Mouse (Mus musculus) kidney, embryonic 14.5 days (tissue): Measurements from ENCODE around the gene Tsga10ip. TPM values are rescaled to one million over a fixed set of nuclear protein-coding genes. Genes with fewer than 3 reads are reported as not detected.

Experiments
- ATAC-seq: fragments of 200-750 bp; cut with Nextera tagmentation; 2 replicates; pipeline ENCODE4 v1.8.0; 2017; ENCODE audit warnings: moderate number of reproducible peaks, mild to moderate bottlenecking, moderate TSS enrichment, moderate library complexity; ENCODE audit not compliant: low FRiP score, low TSS enrichment
- H3K27ac ChIP-seq: fragments of 300-500 bp; sonication (generic); 2 replicates; pipeline ENCODE4 v1.5.1; 2014; ENCODE audit warnings: low read depth, mild to moderate bottlenecking, low read length, moderate library complexity, mixed read lengths
- H3K27me3 ChIP-seq: fragments of 300-500 bp; sonication (generic); 2 replicates; pipeline ENCODE4 v1.6.1; 2014; ENCODE audit warnings: mild to moderate bottlenecking, low read length; ENCODE audit not compliant: control insufficient read depth, insufficient read depth
- H3K36me3 ChIP-seq: fragments of 300-500 bp; sonication (generic); 2 replicates; pipeline ENCODE4 v1.6.1; 2014; ENCODE audit warnings: low read length, mixed read lengths; ENCODE audit not compliant: control insufficient read depth, insufficient read depth
- H3K4me1 ChIP-seq: fragments of 300-500 bp; sonication (generic); 2 replicates; pipeline ENCODE4 v1.6.1; 2014; ENCODE audit warnings: low read length, mixed read lengths; ENCODE audit not compliant: control insufficient read depth, insufficient read depth
- H3K4me2 ChIP-seq: fragments of 300-500 bp; sonication (generic); replicated peaks from 2 replicates; pipeline ENCODE4 v1.6.1; 2014; ENCODE audit warnings: low read depth, mild to moderate bottlenecking, low read length
- H3K4me3 ChIP-seq: fragments of 300-500 bp; sonication (generic); 2 replicates; pipeline ENCODE4 v1.5.1; 2014; ENCODE audit warnings: mild to moderate bottlenecking, low read length
- H3K9ac ChIP-seq: fragments of 300-500 bp; sonication (generic); 2 replicates; pipeline ENCODE4 v1.6.1; 2014; ENCODE audit warnings: low read depth, mild to moderate bottlenecking, low read length, moderate library complexity
- H3K9me3 ChIP-seq: fragments of 300-500 bp; sonication (generic); 2 replicates; pipeline ENCODE4 v1.6.1; 2016; ENCODE audit warnings: low read length; ENCODE audit not compliant: control insufficient read depth
- WGBS: fragments of 180-500 bp; shearing (Covaris S2); extraction: QIAGEN DNeasy Blood & Tissue Kit; methylation state at CpG from one replicate; pipeline ENCODE4 v1.1.7; 2014; 5-methylcytosine and 5-hydroxymethylcytosine counted together
- polyA plus RNA-seq: library from polyadenylated mRNA; unstranded; fragments of >200 nt; fragmentation: Nextera tagmentation; extraction: Ambion mirVana; gene quantifications from 2 replicates; pipeline ENCODE4 v1.2.1, GENCODE M21; 2014

Tsga10ip gene
- polyA plus RNA-seq, 1 experiment from 2014 or later: 0.35 TPM

DNA sequence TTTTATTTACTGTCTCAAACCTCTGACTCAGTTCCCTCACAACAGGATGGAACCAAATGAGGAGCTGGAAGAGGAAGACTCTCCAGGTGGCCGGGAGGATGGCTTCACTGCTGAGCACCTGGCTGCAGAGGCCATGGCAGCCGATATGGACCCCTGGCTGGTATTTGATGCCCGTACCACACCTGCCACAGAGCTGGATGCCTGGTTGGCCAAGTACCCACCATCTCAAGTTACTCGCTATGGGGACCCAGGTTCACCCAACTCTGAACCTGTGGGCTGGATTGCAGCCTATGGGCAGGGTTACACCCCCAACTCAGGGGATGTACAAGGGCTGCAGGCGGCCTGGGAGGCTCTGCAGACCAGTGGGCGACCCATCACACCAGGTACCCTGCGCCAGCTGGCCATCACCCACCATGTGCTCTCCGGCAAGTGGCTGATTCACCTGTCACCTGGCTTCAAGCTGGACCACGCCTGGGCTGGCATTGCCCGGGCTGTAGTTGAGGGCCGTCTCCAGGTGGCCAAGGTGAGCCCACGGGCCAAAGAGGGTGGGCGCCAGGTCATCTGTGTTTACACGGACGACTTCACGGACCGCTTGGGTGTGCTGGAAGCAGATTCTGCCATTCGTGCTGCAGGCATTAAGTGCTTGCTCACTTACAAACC lies 23.7 kb upstream of the Tsga10ip start:
- Histone ChIP-seq H3K4me2 (peak overlapping the region; percentile 50), H3K9me3 (no peaks in the 10 kb centered on the region), H3K4me3 (peak overlapping the region; percentile 93), H3K9ac (peak overlapping the region; percentile 97), H3K27ac (0 out of 2 replicates have a peak overlapping the region, but pooled peaks have one; percentile 79), H3K4me1 (peaks cover 25% of the 10 kb centered on the region), H3K27me3 (no peaks in the 10 kb centered on the region), H3K36me3 (peaks cover 30% of the 10 kb centered on the region)
- 87% methylated on average over 18 of the region's 18 CpGs for WGBS
- no peak for ATAC-seq

DNA sequence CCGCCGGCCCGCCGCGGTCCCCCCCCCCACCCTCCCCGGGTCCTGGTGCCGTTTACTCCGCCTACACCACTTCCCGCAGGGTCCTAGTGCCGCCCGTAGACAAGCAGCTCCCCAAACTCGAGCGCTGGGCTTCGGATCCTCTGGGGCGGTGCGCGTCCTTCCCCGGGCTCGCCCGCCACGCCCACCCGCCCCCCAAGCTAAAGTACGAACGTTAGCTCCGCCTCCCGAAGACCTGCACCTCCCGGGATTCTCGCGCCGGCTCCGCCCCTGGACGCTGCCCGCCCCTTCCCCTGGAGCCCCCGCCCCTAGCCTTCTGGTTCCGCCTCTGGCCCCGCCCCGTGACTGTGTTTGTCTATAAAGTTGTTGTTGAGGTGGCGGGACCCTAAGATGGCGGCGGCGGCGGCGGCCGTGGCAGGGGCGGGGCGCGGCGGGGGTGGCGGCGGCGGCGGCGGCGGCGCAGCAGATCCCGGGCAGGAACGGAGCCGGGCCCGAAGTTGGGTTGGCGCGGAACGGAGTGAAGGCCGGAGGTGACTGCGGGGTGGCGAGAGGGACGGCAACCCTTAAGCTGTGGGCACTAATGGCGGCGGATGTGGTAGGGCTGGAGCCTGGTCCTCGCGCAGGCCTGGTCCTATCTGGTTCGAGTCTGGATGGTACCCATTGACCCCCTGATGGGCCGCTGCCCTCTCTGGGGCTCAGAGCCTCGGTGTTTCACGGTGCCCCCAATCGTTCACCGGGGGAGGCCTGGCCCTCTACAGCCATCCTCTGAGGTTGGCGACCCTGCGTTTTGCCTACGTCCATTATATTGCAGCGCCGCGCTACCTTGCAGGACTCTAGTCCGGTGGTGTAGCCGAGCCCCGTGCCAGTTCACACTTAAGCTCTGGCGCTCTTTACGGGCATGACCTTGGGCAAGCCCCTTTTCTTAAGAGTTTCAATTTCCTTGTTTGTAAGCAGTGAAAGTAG lies 22.7 kb upstream of the Tsga10ip start, which contains the start of the genes Drap1 and AI837181:
Gene Drap1, minus strand, starts transcription at position 198 of the 960 bp plus-strand sequence.
Gene AI837181, plus strand, starts transcription at position 363 of the 960 bp plus-strand sequence.
- H3K4me1 ChIP-seq: peaks cover 25% of the 10 kb centered on the region
- H3K27ac ChIP-seq: peak within 1 kb of the TSS; percentile 83
- peaks cover 38% of the 10 kb centered on the region for H3K36me3 ChIP-seq
- under 1% methylated on average over 78 of the region's 87 CpGs for WGBS
- H3K4me3 ChIP-seq: peak within 1 kb of the TSS; percentile 93
- H3K9ac ChIP-seq: peak within 1 kb of the TSS; percentile 97
- ATAC-seq: peak; percentile 94
- no peaks in the 10 kb centered on the region for H3K9me3 ChIP-seq
- no peaks in the 10 kb centered on the region for H3K27me3 ChIP-seq
- peak within 1 kb of the TSS; percentile 78 for H3K4me2 ChIP-seq

DNA sequence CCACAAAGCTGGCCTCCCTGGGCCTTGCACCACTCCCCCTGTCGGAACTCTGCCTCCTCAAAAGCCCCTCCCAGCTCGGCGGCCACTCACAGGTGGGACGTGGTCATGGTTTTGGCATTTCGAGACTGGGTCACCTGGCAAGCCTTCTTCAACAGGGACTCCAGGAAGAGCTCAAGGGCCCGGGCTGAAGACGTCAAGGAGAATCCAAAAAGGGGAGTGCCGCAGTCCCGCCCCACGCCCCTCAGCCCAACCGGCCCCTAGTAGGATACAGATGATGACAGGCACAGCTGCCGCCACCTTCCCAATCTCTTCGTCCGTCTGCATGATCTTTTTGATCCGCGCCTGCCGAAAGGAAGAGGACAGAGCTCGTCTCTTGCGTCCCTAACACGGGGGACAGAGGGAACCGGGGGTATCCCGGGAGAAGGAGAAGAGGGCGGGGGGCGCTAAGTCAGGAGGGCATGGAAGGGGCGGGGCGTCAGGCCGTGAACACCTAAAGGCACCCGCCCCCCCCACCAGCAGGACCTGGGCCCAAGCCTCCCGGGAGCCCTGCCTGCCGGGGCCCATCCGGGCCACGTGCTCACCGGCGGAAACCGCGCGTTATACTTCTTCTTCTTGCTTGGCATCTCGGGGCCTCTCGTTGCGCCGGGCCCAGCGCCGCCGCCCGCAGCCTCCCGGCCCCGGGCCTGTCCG lies 21.9 kb upstream of the Tsga10ip start:
- H3K9me3 ChIP-seq: no peaks in the 10 kb centered on the region
- ATAC-seq: peak; percentile 64
- H3K27me3 ChIP-seq: no peaks in the 10 kb centered on the region
- H3K4me3 ChIP-seq: peak overlapping the region; percentile 93
- under 1% methylated on average over 46 of the region's 48 CpGs for WGBS
- H3K4me2 ChIP-seq: peak overlapping the region; percentile 78
- H3K9ac ChIP-seq: peak overlapping the region; percentile 97
- peaks cover 25% of the 10 kb centered on the region for H3K4me1 ChIP-seq
- peak overlapping the region; percentile 83 for H3K27ac ChIP-seq
- peaks cover 40% of the 10 kb centered on the region for H3K36me3 ChIP-seq

DNA sequence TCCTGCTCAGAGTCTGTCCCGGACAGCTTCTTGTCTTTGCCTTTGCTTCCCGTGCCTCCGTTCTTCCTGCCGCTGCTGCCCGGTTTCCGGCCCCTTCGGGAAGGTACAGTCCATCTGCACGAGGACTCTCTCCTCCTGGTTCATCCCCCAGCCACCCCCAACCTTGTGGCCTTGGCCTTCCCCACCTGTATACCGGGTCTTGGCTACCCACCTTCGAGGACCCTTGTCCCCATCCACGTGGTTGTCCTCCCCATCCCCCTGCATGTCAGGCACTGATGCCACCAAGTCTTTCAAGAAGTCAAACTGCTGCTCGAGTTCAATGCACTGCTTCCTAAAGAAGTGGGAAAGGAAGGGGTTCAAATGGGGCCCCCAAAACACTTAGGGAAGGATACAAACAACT lies 21.2 kb upstream of the Tsga10ip start:
- no peak for ATAC-seq
- Histone ChIP-seq H3K9me3 (no peaks in the 10 kb centered on the region), H3K4me1 (peaks cover 25% of the 10 kb centered on the region), H3K27ac (peak overlapping the region; percentile 83; the same call in 1 of the 2 replicates), H3K9ac (peak overlapping the region; percentile 97; the same call in 1 of the 2 replicates), H3K27me3 (no peaks in the 10 kb centered on the region), H3K4me2 (peak overlapping the region; percentile 78), H3K36me3 (peaks cover 40% of the 10 kb centered on the region), H3K4me3 (peak overlapping the region; percentile 93)
- WGBS: 60% methylated on average over 12 of the region's 12 CpGs

DNA sequence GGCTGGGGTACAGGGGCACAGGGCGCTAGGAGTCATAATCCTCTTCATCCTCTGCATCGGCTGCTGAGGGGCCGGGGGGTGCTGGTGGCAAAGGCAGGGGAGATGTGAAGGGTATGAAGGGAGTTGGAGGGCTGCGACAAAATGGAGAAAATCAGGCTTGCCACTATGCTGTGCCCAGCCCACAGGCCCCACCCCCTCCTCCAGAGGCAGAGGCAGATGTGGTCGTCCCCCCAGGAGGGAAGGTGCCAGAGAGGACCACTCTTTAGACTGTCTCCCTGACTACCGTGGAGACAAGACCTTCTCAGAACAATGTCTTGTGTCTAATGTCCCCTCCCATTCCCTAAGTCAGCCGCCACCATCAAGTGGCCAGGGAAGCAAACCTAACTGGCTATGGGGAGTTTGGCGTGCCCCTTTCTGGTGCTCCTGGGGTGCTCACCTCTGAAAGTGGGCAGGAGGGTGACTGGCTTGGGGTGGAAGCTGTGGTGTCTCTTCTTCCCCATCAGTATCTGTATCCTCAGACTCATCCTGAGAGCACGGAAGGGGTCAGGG lies 20.6 kb upstream of the Tsga10ip start:
- ATAC-seq: no peak
- H3K4me2 ChIP-seq: peak overlapping the region; percentile 78
- no peaks in the 10 kb centered on the region for H3K9me3 ChIP-seq
- peaks cover 40% of the 10 kb centered on the region for H3K36me3 ChIP-seq
- H3K4me3 ChIP-seq: peak overlapping the region; percentile 93
- WGBS: 88% methylated on average over 9 of the region's 9 CpGs
- 0 out of 2 replicates have a peak overlapping the region, but pooled peaks have one; percentile 97 for H3K9ac ChIP-seq
- peaks cover 25% of the 10 kb centered on the region for H3K4me1 ChIP-seq
- no peaks in the 10 kb centered on the region for H3K27me3 ChIP-seq
- no peak overlapping the region for H3K27ac ChIP-seq

DNA sequence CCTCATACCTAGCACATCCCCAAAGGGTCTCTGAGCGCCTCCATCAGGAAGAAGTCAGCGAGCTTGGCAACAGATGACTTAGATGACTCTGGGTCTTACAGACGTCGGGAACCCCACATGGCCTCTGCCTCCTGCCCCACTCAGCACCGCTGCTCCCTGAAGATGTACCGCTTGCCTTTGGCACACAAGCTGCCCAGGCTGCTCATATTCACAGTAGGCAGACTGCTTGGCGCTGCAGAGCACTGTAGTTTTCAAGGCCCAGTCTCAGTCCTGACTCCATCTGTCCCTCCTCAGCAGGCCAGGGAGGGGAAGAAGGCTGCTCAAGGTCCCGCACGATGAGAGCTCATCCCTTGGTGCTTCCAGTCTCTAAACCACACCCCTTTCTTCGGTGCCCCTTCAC lies 19.9 kb upstream of the Tsga10ip start:
- WGBS: 80% methylated on average over 10 of the region's 10 CpGs

DNA sequence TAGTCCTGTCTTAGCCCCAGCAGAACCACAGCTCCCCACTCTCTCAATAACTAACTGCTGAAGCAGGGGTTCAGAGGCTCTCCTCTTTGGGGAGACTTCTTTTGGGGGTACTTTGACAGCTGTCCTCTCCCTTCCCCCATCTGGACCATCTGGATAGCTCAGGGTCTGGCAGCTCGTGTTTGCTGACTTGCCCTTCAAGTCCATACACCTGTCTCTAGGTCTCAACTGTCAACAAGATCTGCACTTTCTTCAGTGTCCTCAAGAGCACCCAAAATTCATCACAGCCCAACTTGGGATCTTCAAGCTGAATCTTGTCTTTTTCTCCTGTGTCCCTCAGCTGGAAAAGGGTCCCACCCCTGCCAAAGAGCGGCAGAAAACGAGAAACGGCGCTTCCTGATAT lies 19.5 kb upstream of the Tsga10ip start:
- peaks cover 25% of the 10 kb centered on the region for H3K4me1 ChIP-seq
- H3K9ac ChIP-seq: no peak overlapping the region
- ATAC-seq: no peak
- WGBS: 85% methylated on average over 5 of the region's 5 CpGs
- no peaks in the 10 kb centered on the region for H3K9me3 ChIP-seq
- H3K4me2 ChIP-seq: no peak overlapping the region
- no peak overlapping the region for H3K4me3 ChIP-seq
- H3K36me3 ChIP-seq: peaks cover 34% of the 10 kb centered on the region
- H3K27ac ChIP-seq: no peak overlapping the region
- no peaks in the 10 kb centered on the region for H3K27me3 ChIP-seq

More for the DNA sequence above, 19.9 kb upstream of the Tsga10ip start:
- no peak for ATAC-seq
- no peaks in the 10 kb centered on the region for H3K27me3 ChIP-seq
- H3K36me3 ChIP-seq: peaks cover 39% of the 10 kb centered on the region
- H3K4me1 ChIP-seq: peaks cover 25% of the 10 kb centered on the region
- H3K4me2 ChIP-seq: no peak overlapping the region
- no peak overlapping the region for H3K9ac ChIP-seq
- H3K4me3 ChIP-seq: no peak overlapping the region
- no peaks in the 10 kb centered on the region for H3K9me3 ChIP-seq
- H3K27ac ChIP-seq: no peak overlapping the region

DNA sequence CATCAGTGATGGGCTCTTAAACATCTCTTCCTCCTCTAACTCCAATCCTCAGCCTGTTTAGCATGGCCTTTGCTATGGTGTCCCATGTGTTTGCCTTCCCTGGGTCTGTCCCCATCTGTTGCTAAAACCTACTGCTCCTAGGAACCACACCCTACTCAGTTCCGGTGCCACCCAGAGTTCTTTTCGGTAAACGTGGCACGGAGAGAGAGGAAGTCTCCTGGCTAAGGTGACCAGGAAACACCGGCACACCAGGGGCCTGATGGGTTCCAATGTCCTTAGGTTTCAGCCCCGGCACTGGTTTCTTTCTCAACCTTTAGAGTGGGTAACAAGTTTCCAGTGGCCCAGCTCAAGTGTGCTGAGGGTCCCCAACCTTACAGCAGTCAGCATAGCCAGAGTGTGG lies 18.3 kb upstream of the Tsga10ip start:
- ATAC-seq: no peak
- Histone ChIP-seq H3K4me2 (no peak overlapping the region), H3K9ac (no peak overlapping the region), H3K36me3 (peaks cover 25% of the 10 kb centered on the region), H3K9me3 (no peaks in the 10 kb centered on the region), H3K4me1 (peaks cover 13% of the 10 kb centered on the region), H3K27me3 (no peaks in the 10 kb centered on the region), H3K27ac (no peak overlapping the region), H3K4me3 (no peak overlapping the region)
- 93% methylated on average over 6 of the region's 6 CpGs for WGBS
